Mouse (Mus musculus) kidney, postnatal 14 days (tissue): ENCODE results near the gene Apba2.

ENCODE experiments used
- DNase-seq: peaks from one replicate; pipeline ENCODE4 v3.0.0; 2022; ENCODE audit warnings: mixed read lengths

The Apba2 gene

GRCm38 (mm10) chr7:64533374-64533773, 31.9 kb downstream of the Apba2 start:
- no peak for DNase-seq

GRCm38 (mm10) chr7:64535269-64535668, 33.8 kb downstream of the Apba2 start:
- DNase-seq, result no peak

GRCm38 (mm10) chr7:64539450-64540148, 38.1 kb downstream of the Apba2 start:
- no peak for DNase-seq

GRCm38 (mm10) chr7:64546801-64547200, 45.3 kb downstream of the Apba2 start:
- no peak for DNase-seq

- DNase-seq, result no peak
These were observed 49.4 kb downstream of the Apba2 start for GRCm38 (mm10) chr7:64550856-64551255.

- DNase-seq, result no peak
These were observed 51.2 kb downstream of the Apba2 start for GRCm38 (mm10) chr7:64552523-64553190.

- peak; percentile 8 for DNase-seq
These were observed 60.4 kb downstream of the Apba2 start for GRCm38 (mm10) chr7:64561711-64562498.

GRCm38 (mm10) chr7:64564891-64565571, 63.5 kb downstream of the Apba2 start:
- no peak for DNase-seq

GRCm38 (mm10) chr7:64566371-64567243, 65.1 kb downstream of the Apba2 start:
- DNase-seq, result no peak

GRCm38 (mm10) chr7:64568722-64569121, 67.2 kb downstream of the Apba2 start:
- DNase-seq, result no peak

GRCm38 (mm10) chr7:64569676-64570075, 68.2 kb downstream of the Apba2 start:
- DNase-seq, result no peak

- DNase-seq, result no peak
These were observed 69.4 kb downstream of the Apba2 start for GRCm38 (mm10) chr7:64570914-64571313.

GRCm38 (mm10) chr7:64574144-64574543, 72.6 kb downstream of the Apba2 start:
- no peak for DNase-seq

- no peak for DNase-seq
These were observed 75.0 kb downstream of the Apba2 start for GRCm38 (mm10) chr7:64576519-64576951.

- DNase-seq, result no peak
These were observed 76.7 kb downstream of the Apba2 start for GRCm38 (mm10) chr7:64578176-64578575.

GRCm38 (mm10) chr7:64579887-64580286, 78.4 kb downstream of the Apba2 start:
- DNase-seq, result no peak

- DNase-seq, result no peak
These were observed 78.8 kb downstream of the Apba2 start for GRCm38 (mm10) chr7:64580293-64580692.

GRCm38 (mm10) chr7:64582358-64582757, 80.9 kb downstream of the Apba2 start:
- no peak for DNase-seq

- no peak for DNase-seq
These were observed 82.2 kb downstream of the Apba2 start for GRCm38 (mm10) chr7:64583670-64584121.

- DNase-seq, result no peak
These were observed 84.6 kb downstream of the Apba2 start for GRCm38 (mm10) chr7:64586133-64586532.

GRCm38 (mm10) chr7:64586571-64586970, 85.1 kb downstream of the Apba2 start:
- no peak for DNase-seq
